Mouse (Mus musculus): ENCODE measurements around the gene Erf. TPM values are rescaled to one million over a fixed set of nuclear protein-coding genes. Genes with fewer than 3 reads are reported as not detected.

The Erf gene
- polyA plus RNA-seq, 1 experiment from 2014 or later = 3.7 TPM

- Histone ChIP-seq H3K36me3 (ENCODE audit: control insufficient read depth, insufficient read depth, low read length) (peaks cover 10% of the 10 kb centered on the region; the same call in 1 of the 2 replicates), H3K27ac (ENCODE audit: low read depth, low read length) (peak overlapping the region; percentile 65), H3K4me3 (ENCODE audit: low read length) (no peak overlapping the region; the same call in 1 of the 2 replicates), H3K27me3 (replicated peaks; ENCODE audit: control insufficient read depth, insufficient read depth, low read length) (no peaks in the 10 kb centered on the region), H3K9ac (ENCODE audit: low read depth, low read length) (peak overlapping the region; percentile 1; the same call in 1 of the 2 replicates), H3K4me1 (ENCODE audit: control insufficient read depth, insufficient read depth, low read depth, low read length) (peaks cover 45% of the 10 kb centered on the region), H3K9me3 (ENCODE audit: control insufficient read depth, low read length) (no peaks in the 10 kb centered on the region), H3K4me2 (ENCODE audit: low read length) (peak overlapping the region; percentile 73)
- WGBS = 90% methylated on average over 4 of the region's 4 CpGs
- ATAC-seq = no peak
Measured at GRCm38 (mm10) chr7:25277405-25277804, 26.8 kb upstream of the Erf start.

DNA sequence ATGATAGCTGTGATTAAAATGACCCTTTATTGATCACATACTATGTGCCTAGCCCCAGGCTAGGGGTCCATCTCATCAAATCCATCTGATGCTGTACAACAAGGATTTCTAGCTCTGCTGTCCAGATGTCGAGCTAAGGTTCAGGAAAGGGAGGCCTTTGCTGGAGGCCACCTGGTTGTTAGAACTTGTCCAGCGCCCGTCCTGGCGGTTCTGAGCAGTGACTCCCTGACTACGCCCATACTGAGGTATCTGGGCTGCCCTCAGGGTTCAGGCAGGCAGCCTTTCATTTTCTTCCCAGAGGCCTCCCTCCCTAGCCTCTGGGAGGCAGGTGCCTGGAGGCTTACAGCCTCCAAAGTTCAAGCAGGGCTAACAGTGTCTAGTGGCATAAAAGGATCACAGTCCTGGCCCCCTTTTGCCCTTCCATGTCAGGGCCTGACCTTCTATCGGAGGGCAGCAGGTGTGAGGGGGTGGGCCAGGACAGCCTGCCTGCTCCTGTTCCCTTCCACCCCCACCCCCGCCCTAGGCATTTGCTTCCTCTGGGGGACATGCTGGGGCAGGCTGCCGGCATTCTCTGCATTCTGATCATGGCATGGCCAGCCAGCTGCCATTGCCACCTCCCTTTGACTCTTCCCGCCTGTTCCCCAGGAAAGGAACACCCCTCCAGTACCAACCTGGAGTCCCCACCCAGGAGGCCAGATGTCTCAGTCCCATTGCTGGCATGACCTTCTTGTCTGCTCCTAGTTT, 25.2 kb upstream of the Erf start:
- peaks cover 22% of the 10 kb centered on the region; the same call in 1 of the 2 replicates for H3K36me3 ChIP-seq (ENCODE audit: control insufficient read depth, insufficient read depth, low read length)
- no peak overlapping the region for H3K4me2 ChIP-seq (ENCODE audit: low read length)
- WGBS = 65% methylated on average over 9 of the region's 9 CpGs
- H3K27ac ChIP-seq (ENCODE audit: low read depth, low read length) = peak overlapping the region; percentile 20; the same call in 1 of the 2 replicates
- ATAC-seq = no peak
- no peaks in the 10 kb centered on the region for H3K9me3 ChIP-seq (ENCODE audit: control insufficient read depth, low read length)
- H3K27me3 ChIP-seq (replicated peaks; ENCODE audit: control insufficient read depth, insufficient read depth, low read length) = no peaks in the 10 kb centered on the region
- no peak overlapping the region for H3K4me3 ChIP-seq (ENCODE audit: low read length)
- peaks cover 36% of the 10 kb centered on the region for H3K4me1 ChIP-seq (ENCODE audit: control insufficient read depth, insufficient read depth, low read depth, low read length)
- peak overlapping the region; percentile 41; the same call in 1 of the 2 replicates for H3K9ac ChIP-seq (ENCODE audit: low read depth, low read length)

DNA sequence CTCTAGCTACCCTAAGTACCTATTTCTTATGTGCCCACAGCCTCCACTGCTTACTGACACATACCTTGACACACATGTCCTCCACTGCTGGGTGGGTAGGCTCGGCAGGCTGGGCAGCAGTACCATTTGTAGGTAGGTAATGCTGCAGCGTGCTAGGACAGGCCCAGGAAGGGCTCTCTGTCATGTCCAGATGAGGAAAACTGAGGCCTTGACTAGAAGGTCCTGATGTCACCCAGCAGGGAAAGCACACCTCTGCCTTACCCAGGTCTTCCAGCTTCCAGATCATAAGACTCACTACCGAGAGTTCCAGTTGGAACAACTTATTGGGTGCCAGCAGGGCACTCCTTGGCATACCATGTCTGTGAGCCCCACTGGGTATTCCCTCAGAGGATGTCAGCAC, 24.4 kb upstream of the Erf start:
- Histone ChIP-seq H3K9ac (ENCODE audit: low read depth, low read length) (no peak overlapping the region), H3K4me3 (ENCODE audit: low read length) (no peak overlapping the region), H3K27me3 (replicated peaks; ENCODE audit: control insufficient read depth, insufficient read depth, low read length) (no peaks in the 10 kb centered on the region), H3K4me2 (ENCODE audit: low read length) (no peak overlapping the region), H3K4me1 (ENCODE audit: control insufficient read depth, insufficient read depth, low read depth, low read length) (peaks cover 32% of the 10 kb centered on the region), H3K36me3 (ENCODE audit: control insufficient read depth, insufficient read depth, low read length) (peaks cover 22% of the 10 kb centered on the region; the same call in 1 of the 2 replicates), H3K9me3 (ENCODE audit: control insufficient read depth, low read length) (no peaks in the 10 kb centered on the region), H3K27ac (ENCODE audit: low read depth, low read length) (no peak overlapping the region)
- no peak for ATAC-seq
- WGBS = 82% methylated on average over 3 of the region's 3 CpGs

- no peak overlapping the region for H3K4me2 ChIP-seq (ENCODE audit: low read length)
- 53% methylated on average over 5 of the region's 5 CpGs for WGBS
- no peak overlapping the region for H3K9ac ChIP-seq (ENCODE audit: low read depth, low read length)
- no peaks in the 10 kb centered on the region for H3K9me3 ChIP-seq (ENCODE audit: control insufficient read depth, low read length)
- ATAC-seq = no peak
- H3K27me3 ChIP-seq (replicated peaks; ENCODE audit: control insufficient read depth, insufficient read depth, low read length) = no peaks in the 10 kb centered on the region
- peaks cover 22% of the 10 kb centered on the region; the same call in 1 of the 2 replicates for H3K36me3 ChIP-seq (ENCODE audit: control insufficient read depth, insufficient read depth, low read length)
- no peak overlapping the region for H3K4me3 ChIP-seq (ENCODE audit: low read length)
- no peak overlapping the region for H3K27ac ChIP-seq (ENCODE audit: low read depth, low read length)
- H3K4me1 ChIP-seq (ENCODE audit: control insufficient read depth, insufficient read depth, low read depth, low read length) = peaks cover 32% of the 10 kb centered on the region
Measured at GRCm38 (mm10) chr7:25274571-25274970, 24.0 kb upstream of the Erf start.

DNA sequence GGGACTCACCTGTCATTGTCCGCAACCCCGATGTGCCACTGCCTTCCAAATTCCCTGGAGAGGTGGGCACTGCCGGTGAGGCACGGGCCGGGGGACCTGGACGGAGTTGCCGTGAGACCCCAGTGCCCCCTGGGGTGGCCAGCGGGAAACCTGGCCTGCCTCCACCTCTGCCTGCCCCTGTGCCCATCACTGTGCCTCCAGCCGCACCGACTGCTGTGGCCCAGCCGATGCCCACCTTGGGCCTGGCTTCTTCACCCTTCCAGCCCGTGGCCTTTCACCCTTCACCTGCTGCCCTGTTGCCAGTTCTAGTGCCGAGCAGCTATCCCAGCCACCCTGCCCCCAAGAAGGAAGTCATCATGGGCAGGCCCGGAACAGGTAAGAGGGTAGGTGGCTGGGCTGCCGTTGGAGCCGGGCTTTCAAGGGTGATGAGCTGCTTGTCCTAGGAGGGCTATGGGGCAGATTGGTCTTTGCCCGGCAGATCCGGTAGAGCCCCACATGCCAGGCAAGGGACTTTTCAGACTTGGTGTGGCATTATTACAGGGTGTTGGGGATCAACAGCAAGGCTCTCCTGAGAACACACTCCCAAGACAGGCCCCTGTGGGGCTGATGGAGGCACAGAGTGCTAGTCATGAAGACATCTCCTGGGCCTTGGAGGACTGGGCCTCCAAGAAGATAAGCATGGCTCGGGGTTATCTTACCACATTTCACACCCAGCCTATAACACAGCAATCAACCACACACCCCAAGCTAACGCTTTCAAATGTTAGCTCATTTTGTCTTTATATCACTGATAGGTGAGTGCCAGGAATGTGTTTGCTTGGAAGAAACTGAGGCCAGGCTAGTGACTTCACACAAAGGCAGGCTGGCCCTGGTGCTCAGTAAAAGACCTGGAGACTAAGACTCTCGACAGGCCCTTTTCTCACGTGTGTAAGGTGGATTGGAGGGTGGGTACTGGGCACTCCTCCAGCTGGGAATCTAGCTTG, 23.0 kb upstream of the Erf start:
- no peak overlapping the region for H3K27ac ChIP-seq (ENCODE audit: low read depth, low read length)
- H3K27me3 ChIP-seq (replicated peaks; ENCODE audit: control insufficient read depth, insufficient read depth, low read length) = no peaks in the 10 kb centered on the region
- H3K4me1 ChIP-seq (ENCODE audit: control insufficient read depth, insufficient read depth, low read depth, low read length) = peaks cover 36% of the 10 kb centered on the region
- 89% methylated on average over 22 of the region's 22 CpGs for WGBS
- no peak overlapping the region for H3K4me2 ChIP-seq (ENCODE audit: low read length)
- H3K4me3 ChIP-seq (ENCODE audit: low read length) = no peak overlapping the region
- H3K9me3 ChIP-seq (ENCODE audit: control insufficient read depth, low read length) = no peaks in the 10 kb centered on the region
- peaks cover 22% of the 10 kb centered on the region; the same call in 1 of the 2 replicates for H3K36me3 ChIP-seq (ENCODE audit: control insufficient read depth, insufficient read depth, low read length)
- no peak for ATAC-seq
- peak overlapping the region; percentile 11 for H3K9ac ChIP-seq (ENCODE audit: low read depth, low read length)

DNA sequence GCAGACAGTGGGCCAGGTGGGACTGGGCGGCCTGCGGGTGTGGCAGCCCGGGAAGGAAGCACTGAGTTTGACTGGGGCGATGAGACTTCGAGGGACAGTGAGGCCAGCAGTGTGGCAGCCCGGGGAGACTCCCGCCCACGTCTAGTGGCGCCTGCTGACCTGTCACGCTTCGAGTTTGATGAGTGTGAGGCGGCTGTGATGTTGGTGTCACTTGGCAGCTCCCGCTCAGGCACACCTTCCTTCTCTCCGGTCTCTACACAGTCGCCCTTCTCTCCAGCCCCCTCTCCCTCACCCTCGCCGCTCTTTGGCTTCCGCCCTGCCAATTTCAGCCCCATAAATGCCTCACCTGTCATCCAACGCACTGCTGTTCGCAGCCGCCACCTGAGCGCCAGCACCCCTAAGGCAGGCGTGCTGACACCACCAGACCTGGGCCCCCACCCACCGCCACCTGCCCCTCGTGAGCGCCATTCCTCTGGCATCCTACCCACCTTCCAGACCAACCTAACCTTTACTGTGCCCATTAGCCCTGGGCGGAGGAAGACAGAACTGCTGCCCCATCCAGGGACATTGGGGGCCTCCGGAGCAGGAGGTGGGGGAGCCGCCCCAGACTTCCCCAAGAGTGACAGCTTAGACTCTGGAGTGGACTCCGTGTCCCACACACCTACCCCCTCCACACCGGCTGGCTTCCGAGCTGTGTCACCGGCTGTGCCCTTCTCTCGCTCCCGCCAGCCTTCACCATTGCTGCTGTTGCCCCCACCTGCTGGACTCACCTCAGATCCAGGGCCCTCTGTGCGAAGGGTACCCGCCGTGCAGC, 22.1 kb upstream of the Erf start:
- Histone ChIP-seq H3K4me2 (ENCODE audit: low read length) (no peak overlapping the region), H3K9me3 (ENCODE audit: control insufficient read depth, low read length) (no peaks in the 10 kb centered on the region), H3K9ac (ENCODE audit: low read depth, low read length) (no peak overlapping the region), H3K36me3 (ENCODE audit: control insufficient read depth, insufficient read depth, low read length) (peaks cover 22% of the 10 kb centered on the region; the same call in 1 of the 2 replicates), H3K27me3 (replicated peaks; ENCODE audit: control insufficient read depth, insufficient read depth, low read length) (no peaks in the 10 kb centered on the region), H3K4me3 (ENCODE audit: low read length) (no peak overlapping the region), H3K27ac (ENCODE audit: low read depth, low read length) (no peak overlapping the region), H3K4me1 (ENCODE audit: control insufficient read depth, insufficient read depth, low read depth, low read length) (peaks cover 32% of the 10 kb centered on the region)
- ATAC-seq = no peak
- 89% methylated on average over 38 of the region's 38 CpGs for WGBS

DNA sequence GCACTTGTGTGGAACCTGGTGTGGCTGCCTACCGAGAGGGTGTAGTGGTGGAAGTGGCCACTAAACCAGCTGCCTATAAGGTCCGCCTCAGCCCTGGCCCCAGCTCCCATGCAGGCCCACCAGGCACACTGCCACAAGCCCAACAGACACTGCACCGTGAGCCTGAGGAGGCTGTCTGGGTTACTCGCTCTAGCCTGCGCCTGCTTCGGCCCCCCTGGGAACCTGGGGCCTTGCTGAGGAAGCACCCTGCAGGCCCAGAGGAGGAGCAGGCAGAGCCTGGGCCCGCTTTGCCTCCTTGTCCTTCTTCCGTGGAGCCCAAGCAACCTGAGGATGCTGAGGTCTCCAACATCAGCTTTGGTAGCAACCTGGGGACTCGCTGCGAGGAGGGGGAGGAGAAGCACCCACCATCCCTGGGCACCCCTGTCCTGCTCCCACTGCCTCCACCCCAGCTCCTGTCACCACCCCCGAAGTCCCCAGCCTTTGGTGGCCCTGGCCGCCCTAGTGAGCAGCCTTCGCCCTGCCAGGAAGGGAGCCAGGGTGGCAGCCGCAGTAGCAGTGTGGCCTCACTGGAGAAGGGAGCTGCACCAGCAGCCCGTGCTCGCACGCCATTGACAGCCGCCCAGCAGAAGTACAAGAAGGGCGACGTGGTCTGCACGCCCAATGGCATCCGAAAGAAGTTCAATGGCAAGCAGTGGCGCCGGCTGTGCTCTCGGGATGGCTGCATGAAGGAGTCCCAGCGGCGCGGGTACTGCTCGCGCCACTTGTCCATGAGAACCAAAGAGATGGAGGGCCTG, 21.3 kb upstream of the Erf start:
- 87% methylated on average over 30 of the region's 30 CpGs for WGBS
- Histone ChIP-seq H3K4me3 (ENCODE audit: low read length) (no peak overlapping the region), H3K9me3 (ENCODE audit: control insufficient read depth, low read length) (no peaks in the 10 kb centered on the region), H3K36me3 (ENCODE audit: control insufficient read depth, insufficient read depth, low read length) (peaks cover 22% of the 10 kb centered on the region; the same call in 1 of the 2 replicates), H3K9ac (ENCODE audit: low read depth, low read length) (no peak overlapping the region), H3K27ac (ENCODE audit: low read depth, low read length) (no peak overlapping the region), H3K4me1 (ENCODE audit: control insufficient read depth, insufficient read depth, low read depth, low read length) (peaks cover 30% of the 10 kb centered on the region), H3K4me2 (ENCODE audit: low read length) (no peak overlapping the region), H3K27me3 (replicated peaks; ENCODE audit: control insufficient read depth, insufficient read depth, low read length) (no peaks in the 10 kb centered on the region)
- ATAC-seq = no peak

All from hindbrain, embryonic 16.5 days (tissue).